Mouse (Mus musculus) heart, postnatal 10 days (tissue): ENCODE results near the gene H2al1j. TPM values are rescaled to one million over a fixed set of nuclear protein-coding genes. Genes with fewer than 3 reads are reported as not detected.

Source experiments
- total RNA-seq, 2 experiments: library from RNA; stranded (reverse); gene quantifications; 2 replicates each; pipeline ENCODE4 v1.2.3; 2021

H2al1j gene
- total RNA-seq, 2 experiments from 2014 or later, result not detected

Other genes with a start within 250 kb of the H2al1j start
- gene H2al1a, start 28.6 kb upstream of the H2al1j start, total RNA-seq, result not detected
- not detected for gene H2al1b, start 25.4 kb upstream of the H2al1j start, total RNA-seq
- not detected for gene H2al1c, start 22.2 kb upstream of the H2al1j start, total RNA-seq
- not detected for gene H2al1d, start 19.0 kb upstream of the H2al1j start, total RNA-seq
- not detected for gene H2al1e, start 15.9 kb upstream of the H2al1j start, total RNA-seq
- gene H2al1f, start 12.7 kb upstream of the H2al1j start, total RNA-seq, result not detected
- not detected for gene H2al1g, start 9.6 kb upstream of the H2al1j start, total RNA-seq
- gene H2al1h, start 6.3 kb upstream of the H2al1j start, total RNA-seq, result not detected
- gene H2al1i, start 3.2 kb upstream of the H2al1j start, total RNA-seq, result not detected